Mouse (Mus musculus): ENCODE measurements at regions not wholly inside any gene's neighbourhood (a gene's known extent, or its start where the extent isn't known, plus 50 kb on each side); places are given as distances from the start of the nearest gene placed in this dataset.

DNA sequence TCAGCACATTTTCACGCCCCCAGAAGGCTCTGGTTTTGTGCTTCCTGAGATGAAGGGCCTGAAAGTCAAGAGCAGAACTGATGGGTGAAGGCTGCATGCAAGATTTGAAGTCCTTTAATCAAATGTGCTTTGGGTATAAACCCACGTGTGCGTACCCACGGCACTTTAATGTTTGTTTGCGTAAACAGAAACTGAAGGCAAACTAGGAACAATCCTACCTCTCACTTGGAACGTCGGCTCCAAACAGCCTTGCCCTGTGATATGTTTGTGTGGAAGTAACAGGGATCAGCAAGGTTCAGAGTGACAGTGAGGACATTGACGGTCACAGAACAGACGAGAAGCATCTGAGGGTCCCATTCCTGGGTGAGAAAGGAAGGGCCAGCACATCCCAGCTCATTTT is 333.3 kb downstream of the Cd83 start:
- intact Hi-C loops (cut with DNase I), result no loop called here
- DNase-seq, result no peak

GRCm38 (mm10) chr13:44118846-44119245 is 334.3 kb downstream of the Cd83 start:
- no peak for DNase-seq
- intact Hi-C loops (cut with DNase I), result no loop called here

- no peak for DNase-seq
- intact Hi-C loops (cut with DNase I), result no loop called here
Measured at GRCm38 (mm10) chr13:44121241-44121671, 336.7 kb downstream of the Cd83 start.

- intact Hi-C loops (cut with DNase I), result no loop called here
- no peak for DNase-seq
Measured at GRCm38 (mm10) chr13:44121932-44122331, 337.4 kb downstream of the Cd83 start.

DNA sequence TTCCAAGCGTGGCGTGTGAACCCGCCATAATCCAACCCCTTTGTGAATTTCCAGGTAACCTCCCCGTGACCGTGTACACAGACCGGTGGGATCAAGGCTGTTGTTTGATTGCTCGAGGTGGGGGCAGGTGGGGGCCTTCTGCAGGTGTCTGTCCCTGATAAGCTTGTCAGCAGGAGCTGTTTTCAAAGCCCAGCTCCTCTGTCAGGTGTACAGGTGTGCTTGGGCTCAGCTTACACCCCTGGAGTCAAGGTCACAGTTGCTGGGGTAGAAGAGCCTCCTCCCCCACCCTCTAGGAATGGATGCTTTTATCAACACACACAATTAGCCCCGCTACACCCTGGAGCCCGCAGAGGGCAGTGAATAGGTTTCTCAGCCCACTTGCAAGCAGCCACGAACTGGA is 341.6 kb downstream of the Cd83 start:
- DNase-seq, result no peak
- intact Hi-C loops (cut with DNase I), result no loop called here

DNA sequence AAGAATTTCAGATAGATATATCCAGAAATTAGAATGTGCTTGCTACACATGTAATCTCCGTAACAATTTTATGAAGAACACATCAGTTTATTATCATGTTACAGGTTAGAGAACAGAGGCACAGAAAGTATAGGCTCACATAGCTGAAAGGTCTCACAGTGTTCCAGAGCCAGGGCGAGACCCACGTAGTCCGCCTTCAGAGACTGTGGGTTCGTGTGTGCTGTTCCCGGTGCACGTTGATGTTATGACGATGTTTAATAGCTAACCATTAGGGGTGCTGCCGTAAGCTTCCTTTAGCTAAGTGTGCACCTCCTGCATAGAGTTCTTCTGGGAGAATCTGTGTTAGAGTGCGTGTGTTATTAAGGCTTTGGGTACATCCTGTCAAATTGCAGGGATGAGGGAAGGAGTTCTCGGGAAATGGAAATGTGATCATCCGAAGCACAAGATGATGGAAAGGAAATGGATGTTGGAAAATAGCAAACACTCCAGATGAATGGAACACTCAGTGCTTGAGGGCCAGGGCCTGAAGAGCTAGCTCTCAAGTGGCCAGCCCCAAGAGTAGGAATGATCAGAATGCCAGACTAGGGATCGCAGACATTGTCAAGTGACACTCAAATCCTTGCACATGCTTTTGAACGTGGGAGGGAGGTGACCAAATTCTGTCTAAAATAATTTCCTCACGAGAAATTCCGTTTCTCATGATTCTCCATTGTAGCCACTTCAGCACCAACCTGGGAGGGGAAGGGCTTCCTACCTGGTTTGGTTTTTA is 344.1 kb downstream of the Cd83 start:
- intact Hi-C loops (cut with DNase I), result no loop called here
- DNase-seq, result no peak

- intact Hi-C loops (cut with DNase I), result no loop called here
- no peak for DNase-seq
Measured at GRCm38 (mm10) chr13:44131916-44132315, 347.3 kb downstream of the Cd83 start.

DNA sequence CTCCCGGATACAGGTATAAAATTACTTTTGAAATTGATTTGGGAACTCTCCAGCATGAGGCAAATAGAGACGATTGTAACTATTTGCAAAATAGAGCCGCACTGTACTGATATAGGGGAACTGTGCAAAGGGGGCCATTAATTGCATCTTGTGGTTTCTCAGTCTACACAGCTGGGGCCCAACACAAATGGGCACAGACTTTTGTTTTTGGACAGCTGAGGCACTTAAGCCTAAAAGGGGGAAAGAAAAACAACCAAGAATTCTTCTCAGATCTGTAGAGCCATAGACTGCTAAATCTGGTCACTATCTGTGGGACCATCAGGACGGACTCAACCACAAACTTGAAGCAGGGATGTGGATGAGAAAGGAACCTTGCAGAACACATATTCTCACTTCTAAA is 347.9 kb downstream of the Cd83 start:
- intact Hi-C loops (cut with DNase I), result no loop called here
- no peak for DNase-seq

DNA sequence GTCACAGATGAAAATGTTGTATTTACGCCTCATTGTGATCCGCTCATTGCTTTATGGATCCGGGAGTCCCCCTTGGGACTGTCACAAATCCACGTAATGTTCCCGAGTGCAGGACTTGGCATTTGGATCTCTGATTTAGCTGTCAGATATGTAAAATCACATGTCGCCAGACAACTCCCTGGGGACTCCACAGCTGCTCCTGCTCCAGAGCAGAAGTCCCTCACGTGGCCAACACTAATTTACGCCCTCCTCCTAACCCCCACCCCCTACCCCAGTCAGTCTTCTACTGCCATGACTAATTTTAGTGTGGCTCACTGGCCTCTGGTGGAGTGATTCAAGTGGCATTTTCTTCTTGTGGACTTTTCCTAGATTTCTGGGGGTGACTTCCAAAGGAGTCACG is 348.9 kb downstream of the Cd83 start:
- intact Hi-C loops (cut with DNase I), result no loop called here
- DNase-seq, result peak; percentile 33 to 49

DNA sequence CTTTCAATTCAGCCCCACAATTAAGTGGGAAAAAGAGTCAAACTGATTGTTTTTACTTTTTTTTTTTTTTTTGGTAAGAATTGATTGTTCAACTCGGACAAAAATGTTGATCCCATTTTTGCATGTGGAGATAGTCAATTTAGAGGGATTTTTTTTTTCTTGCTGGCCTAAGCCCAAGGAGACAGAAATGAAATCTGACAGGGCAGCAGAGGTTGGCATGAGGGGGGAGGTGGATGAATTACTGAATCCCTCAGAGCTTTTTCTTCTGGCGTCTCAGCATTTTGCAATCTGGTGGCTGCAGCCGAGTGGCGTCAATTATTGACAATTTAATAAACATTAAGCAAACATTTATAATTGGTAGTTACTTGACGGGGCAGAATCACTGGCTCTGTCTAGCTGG is 356.6 kb downstream of the Cd83 start:
- intact Hi-C loops (cut with DNase I), result no loop called here
- no peak for DNase-seq

DNA sequence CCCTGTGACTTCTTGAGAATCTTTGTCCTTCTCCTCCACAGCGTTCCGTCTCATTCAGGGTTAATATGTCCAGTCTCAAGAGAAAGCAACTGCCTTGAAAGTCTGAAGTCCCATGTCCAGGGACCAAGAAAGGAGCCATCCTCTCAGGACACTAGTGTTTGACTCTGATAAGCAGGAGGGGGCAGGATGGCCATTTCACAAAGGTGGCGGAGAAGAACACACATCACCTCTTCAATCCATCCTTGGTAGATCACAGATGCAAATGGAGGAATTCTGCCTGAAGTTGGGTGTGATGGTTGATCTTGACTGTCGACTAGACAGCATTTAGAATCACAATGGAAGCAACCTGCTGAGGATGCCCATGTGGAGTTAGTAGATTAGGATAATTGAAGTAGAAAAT is 360.9 kb downstream of the Cd83 start:
- intact Hi-C loops (cut with DNase I), result no loop called here

GRCm38 (mm10) chr13:44147841-44148240 is 363.3 kb downstream of the Cd83 start:
- intact Hi-C loops (cut with DNase I), result no loop called here
- no peak for DNase-seq

More for the DNA sequence above, 360.9 kb downstream of the Cd83 start:
- DNase-seq, result no peak

DNA sequence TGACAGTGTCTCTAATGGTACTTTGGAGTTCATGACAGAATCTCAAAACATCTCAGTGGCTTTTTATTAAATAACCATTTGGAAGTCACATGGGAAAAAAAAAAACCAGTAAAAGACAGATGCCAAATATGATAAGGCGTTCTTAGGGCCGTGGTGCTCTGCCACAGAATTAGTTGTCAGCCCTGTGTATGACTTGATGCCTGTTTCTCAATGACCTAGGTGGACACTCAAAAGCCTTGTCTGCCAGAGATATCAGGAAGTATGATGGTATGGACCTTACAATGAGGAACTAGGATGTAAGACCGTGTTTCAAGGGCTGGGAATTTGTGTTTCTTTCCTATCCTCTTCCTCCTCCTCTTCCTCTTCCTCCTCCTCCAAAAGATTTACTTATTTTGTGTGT is 364.9 kb downstream of the Cd83 start:
- no peak for DNase-seq
- intact Hi-C loops (cut with DNase I), result no loop called here

GRCm38 (mm10) chr13:44151526-44151925 is 367.0 kb downstream of the Cd83 start:
- intact Hi-C loops (cut with DNase I), result no loop called here
- DNase-seq, result no peak

DNA sequence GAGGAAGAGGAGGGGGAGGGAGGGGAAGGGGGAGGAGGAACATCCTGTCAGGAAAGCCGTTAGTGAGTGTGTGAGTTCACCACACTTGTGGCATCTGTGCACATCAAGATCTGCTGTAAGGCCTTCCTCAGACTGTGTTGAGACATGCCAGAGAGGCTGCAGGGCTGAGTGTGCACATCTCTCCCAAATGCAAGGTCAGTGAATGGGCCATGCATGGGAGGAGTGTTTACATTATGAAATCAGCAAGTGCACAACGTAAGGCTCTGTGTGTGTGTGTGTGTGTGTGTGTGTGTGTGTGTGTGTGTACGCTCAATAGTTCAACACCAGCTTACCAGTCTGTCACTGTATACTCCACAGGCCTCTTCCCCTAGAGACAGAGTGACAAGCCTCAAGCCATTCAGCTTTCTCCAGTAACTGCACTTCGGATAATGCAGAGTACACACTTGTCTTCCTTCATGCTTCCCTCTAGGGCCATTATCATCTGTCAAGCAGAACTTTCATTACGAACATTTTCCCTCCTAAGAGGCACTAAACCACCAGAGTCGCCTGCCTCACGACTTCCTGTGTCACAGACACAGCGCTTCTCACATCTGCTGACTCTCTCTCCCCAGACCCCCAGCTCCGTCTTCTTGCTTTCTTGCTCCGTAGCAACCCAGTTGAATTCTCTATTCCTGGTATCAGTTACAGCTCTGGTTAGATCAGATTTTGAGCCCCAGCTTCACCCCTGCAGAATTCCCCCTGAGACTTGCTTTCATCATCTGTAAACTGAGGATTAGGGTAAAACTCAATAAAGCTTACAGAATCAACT is 368.4 kb downstream of the Cd83 start:
- DNase-seq, result no peak
- intact Hi-C loops (cut with DNase I), result no loop called here

- DNase-seq, result no peak
- intact Hi-C loops (cut with DNase I), result no loop called here
Measured at GRCm38 (mm10) chr13:44153784-44154183, 369.2 kb downstream of the Cd83 start.

DNA sequence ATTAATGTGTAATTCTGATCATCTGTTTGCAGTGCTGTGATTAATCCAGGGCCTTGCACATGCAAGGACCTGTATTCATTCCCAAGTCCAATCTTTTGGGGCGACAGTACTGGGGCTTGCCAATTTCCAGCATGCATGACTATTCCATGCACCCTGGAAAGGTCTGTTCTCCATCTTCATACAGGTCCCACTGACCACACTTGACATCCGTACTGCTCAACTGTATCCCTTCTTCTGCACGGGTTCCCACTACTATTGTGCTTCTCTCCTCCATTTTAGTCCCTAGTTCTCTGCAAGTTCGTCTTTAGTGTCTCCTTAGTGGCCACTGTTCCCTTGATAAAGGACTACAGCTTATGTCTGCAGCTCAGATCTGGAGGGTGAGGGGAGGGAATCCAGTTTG is 371.4 kb downstream of the Cd83 start:
- intact Hi-C loops (cut with DNase I), result no loop called here
- no peak for DNase-seq

DNA sequence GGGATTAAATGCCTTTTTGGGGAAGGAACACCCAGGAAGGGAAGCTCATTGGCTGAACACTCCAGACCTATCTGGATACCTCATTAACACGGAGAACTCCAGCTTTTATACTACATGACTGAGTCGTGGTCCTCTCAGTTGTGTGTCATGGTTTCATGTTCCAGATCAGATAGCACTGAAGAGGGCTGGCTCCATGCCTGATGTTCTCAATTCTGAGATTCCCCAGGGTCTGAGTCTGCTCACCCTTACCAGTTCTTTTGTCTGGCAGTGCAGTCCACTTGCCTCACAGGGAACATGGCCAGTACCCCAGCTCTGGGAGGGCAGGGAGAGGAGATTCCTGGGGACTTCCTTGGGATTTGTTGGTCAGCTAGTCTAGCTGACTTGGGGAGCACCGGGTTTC is 372.0 kb downstream of the Cd83 start:
- intact Hi-C loops (cut with DNase I), result no loop called here
- no peak for DNase-seq

DNA sequence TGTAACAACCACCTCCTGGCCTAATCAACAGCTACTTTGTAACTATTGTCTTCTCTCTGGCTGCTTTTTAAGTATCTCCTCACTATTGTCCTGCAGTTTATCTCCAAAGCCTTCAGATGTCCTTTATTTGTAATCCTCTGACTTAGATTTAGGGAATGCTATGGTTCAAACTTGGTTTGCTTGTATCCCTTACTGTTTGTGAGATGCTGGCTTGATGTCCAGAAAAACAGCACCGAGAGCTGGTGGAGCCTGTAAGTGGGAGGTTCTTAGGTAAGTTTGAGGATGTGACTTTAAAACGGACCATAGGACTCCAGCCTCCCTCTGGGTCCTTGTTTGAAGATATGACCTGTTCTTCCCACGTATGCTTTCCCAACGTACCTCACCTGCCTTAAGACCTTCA is 372.7 kb downstream of the Cd83 start:
- no peak for DNase-seq
- intact Hi-C loops (cut with DNase I), result no loop called here

GRCm38 (mm10) chr13:44158364-44158763 is 373.8 kb downstream of the Cd83 start:
- intact Hi-C loops (cut with DNase I), result no loop called here
- no peak for DNase-seq

GRCm38 (mm10) chr13:44159346-44159745 is 374.8 kb downstream of the Cd83 start:
- peak in 1 of 2 experiments; percentile 28 for DNase-seq
- intact Hi-C loops (cut with DNase I), result no loop called here

DNA sequence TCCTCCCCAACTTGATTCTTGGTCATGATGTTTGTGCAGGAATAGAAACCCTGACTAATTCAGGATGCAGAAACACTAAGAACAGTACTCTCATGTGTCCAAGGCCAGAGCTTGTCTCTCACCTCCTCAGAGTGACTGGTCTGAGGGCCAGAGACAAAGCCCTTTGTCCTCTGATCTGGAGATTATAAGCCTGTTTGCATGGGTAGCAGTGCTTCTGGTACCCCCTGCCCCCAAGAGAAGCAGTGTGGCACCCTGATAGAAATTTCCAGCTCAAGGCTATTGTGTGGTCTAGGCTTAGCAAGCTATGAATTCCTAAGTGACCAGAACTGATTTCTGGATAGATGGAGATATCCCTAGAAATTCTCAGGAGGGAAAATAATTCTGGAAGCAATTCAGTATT is 380.2 kb downstream of the Cd83 start:
- intact Hi-C loops (cut with DNase I), result no loop called here

More for the DNA sequence above, 380.2 kb downstream of the Cd83 start:
- DNase-seq, result no peak

Measured in heart, postnatal 36 days (tissue).